Mouse (Mus musculus): ENCODE data around the gene Fam3a. TPM values are rescaled to one million over a fixed set of nuclear protein-coding genes. Genes with fewer than 3 reads are reported as not detected.

Gene Fam3a
- total and polyA plus RNA-seq, 3 experiments, result 7.7 to 12.5 (median 8.3) TPM

- Histone ChIP-seq H3K4me3 (replicated peaks in 1 of 3; ENCODE audit: low read depth in 2 of 3, low read length in 2 of 3, poor library complexity in 1 of 3) (peak overlapping the region; percentile 67 to 88 (median 70)), H3K27ac (ENCODE audit: insufficient read depth, low read depth) (peak overlapping the region; percentile 46; the same call in 1 of the 2 replicates), H3K9me3 (replicated peaks; ENCODE audit: low read length) (no peaks in the 10 kb centered on the region), H3K9ac (ENCODE audit: insufficient read depth, low read depth) (peak overlapping the region; percentile 83), H3K79me2 (replicated peaks; ENCODE audit: control insufficient read depth, extremely low read depth, insufficient read depth, poor library complexity, severe bottlenecking) (peaks cover 9% of the 10 kb centered on the region), H3K27me3 (replicated peaks) (no peaks in the 10 kb centered on the region), H3K36me3 (replicated peaks in 1 of 2; ENCODE audit: control insufficient read depth in 1 of 2, insufficient read depth in 1 of 2, low read length in 1 of 2) (peaks cover 21 to 36% of the 10 kb centered on the region in 2 experiments), H3K4me2 (ENCODE audit: insufficient read depth, low read depth, poor library complexity, severe bottlenecking) (peak overlapping the region; percentile 65), H3K4me1 (ENCODE audit: control insufficient read depth in 1 of 2, insufficient read depth in 2 of 2) (peaks cover 12 to 35% of the 10 kb centered on the region in 2 experiments; a peak in 3 of 4 replicates)
- dilution Hi-C loops (cut with MboI; ENCODE audit: extremely low pct_ligation_motif_present, extremely low pct_unique_long_range_greater_than_20kb, low sequenced_read_pairs), result no loop called here
- TF ChIP-seq USF2 (conservative IDR thresholded peaks at IDR 0.05; ENCODE audit: low read depth, low read length) (no peak), MYC (IDR thresholded peaks at IDR 0.05; ENCODE audit: low read depth, low read length) (peak; percentile 81), SMC3 (IDR thresholded peaks at IDR 0.05; ENCODE audit: low read depth, low read length) (no peak), KAT2A (IDR thresholded peaks at IDR 0.05; ENCODE audit: insufficient replicate concordance, low read length) (0 out of 2 replicates have a peak, but pooled peaks have one; percentile 44), ZMIZ1 (IDR thresholded peaks at IDR 0.05; ENCODE audit: low read depth, low read length) (no peak; the same call in 1 of the 2 replicates), USF1 (IDR thresholded peaks at IDR 0.05; ENCODE audit: low read depth, low read length) (no peak), MEF2A (IDR thresholded peaks at IDR 0.05; ENCODE audit: borderline replicate concordance, low read depth, low read length) (0 out of 2 replicates have a peak, but pooled peaks have one; percentile 25), UBTF (IDR thresholded peaks at IDR 0.05; ENCODE audit: low read depth, low read length) (no peak), TCF12 (IDR thresholded peaks at IDR 0.05; ENCODE audit: low read depth, low read length) (peak; percentile 52; the same call in 1 of the 2 replicates), ETS1 (conservative IDR thresholded peaks at IDR 0.05; ENCODE audit: low read depth, low read length) (no peak), NELFE (IDR thresholded peaks at IDR 0.05; ENCODE audit: low read depth, low read length) (peak; percentile 36; the same call in 1 of the 2 replicates), IRF4 (IDR thresholded peaks at IDR 0.05; ENCODE audit: low read depth, low read length) (peak; percentile 9; the same call in 1 of the 2 replicates), CHD2 (IDR thresholded peaks at IDR 0.05; ENCODE audit: low read length) (no peak), MAFK (IDR thresholded peaks at IDR 0.05; ENCODE audit: insufficient replicate concordance, low read length) (no peak), TBP (conservative IDR thresholded peaks at IDR 0.05; ENCODE audit: low read depth, low read length) (no peak), ELF1 (IDR thresholded peaks at IDR 0.05; ENCODE audit: low read depth, low read length) (peak; percentile 43; the same call in 1 of the 2 replicates), SIN3A (IDR thresholded peaks at IDR 0.05; ENCODE audit: low read length) (peak; percentile 54; the same call in 1 of the 2 replicates), POLR2AphosphoS2 (IDR thresholded peaks at IDR 0.05; ENCODE audit: low read depth, low read length) (peak; percentile 85; the same call in 1 of the 2 replicates), NRF1 (IDR thresholded peaks at IDR 0.05; ENCODE audit: low read depth, low read length) (peak; percentile 77), PAX5 (IDR thresholded peaks at IDR 0.05; ENCODE audit: low read length) (no peak), HCFC1 (IDR thresholded peaks at IDR 0.05; ENCODE audit: low read depth, low read length) (peak; percentile 52), ZNF384 (IDR thresholded peaks at IDR 0.05; ENCODE audit: low read depth, low read length) (no peak), MXI1 (IDR thresholded peaks at IDR 0.05; ENCODE audit: low read depth, low read length) (peak; percentile 83), E2F4 (IDR thresholded peaks at IDR 0.05; ENCODE audit: insufficient replicate concordance, low read depth, low read length) (no peak), BHLHE40 (IDR thresholded peaks at IDR 0.05; ENCODE audit: low read depth, low read length) (no peak), POLR2A (IDR thresholded peaks at IDR 0.05; ENCODE audit: low read depth, low read length) (peak; percentile 68), GABPA (IDR thresholded peaks at IDR 0.05; ENCODE audit: insufficient replicate concordance, low read depth, low read length) (no peak), JUN (IDR thresholded peaks at IDR 0.05; ENCODE audit: insufficient read depth, low read depth, low read length) (no peak), MAX (IDR thresholded peaks at IDR 0.05; ENCODE audit: low read length) (peak; percentile 88; the same call in 1 of the 2 replicates), MAZ (IDR thresholded peaks at IDR 0.05; ENCODE audit: low read depth, low read length) (no peak), ZKSCAN1 (IDR thresholded peaks at IDR 0.05; ENCODE audit: borderline replicate concordance, low read depth, low read length) (no peak), EP300 (IDR thresholded peaks at IDR 0.05; ENCODE audit: low read length) (no peak), JUND (conservative IDR thresholded peaks at IDR 0.05; ENCODE audit: low read depth, low read length) (no peak), CTCF (conservative IDR thresholded peaks at IDR 0.05 in 1 of 2, IDR thresholded peaks at IDR 0.05 in 1 of 2; ENCODE audit: low read depth in 2 of 2, low read length in 2 of 2) (no peak), ZC3H11A (IDR thresholded peaks at IDR 0.05; ENCODE audit: low read depth, low read length) (no peak), RCOR1 (conservative IDR thresholded peaks at IDR 0.05; ENCODE audit: low read depth, low read length) (no peak), RAD21 (IDR thresholded peaks at IDR 0.05; ENCODE audit: low read depth, low read length) (no peak), CHD1 (IDR thresholded peaks at IDR 0.05; ENCODE audit: low read depth, low read length) (no peak)
- DNase-seq (ENCODE audit: extremely low read depth), result peak; percentile 48
- in situ Hi-C loops (cut with MboI; ENCODE audit: low pct_ligation_motif_present, low pct_unique_long_range_greater_than_20kb, low sequenced_read_pairs), result no loop called here
These were observed 24.7 kb downstream of the Fam3a start for GRCm38 (mm10) chrX:74368209-74368909.

Data from CH12.LX (cell line).